ENCODE assay signal across 8 mouse cellular contexts in the genomic region with DNA sequence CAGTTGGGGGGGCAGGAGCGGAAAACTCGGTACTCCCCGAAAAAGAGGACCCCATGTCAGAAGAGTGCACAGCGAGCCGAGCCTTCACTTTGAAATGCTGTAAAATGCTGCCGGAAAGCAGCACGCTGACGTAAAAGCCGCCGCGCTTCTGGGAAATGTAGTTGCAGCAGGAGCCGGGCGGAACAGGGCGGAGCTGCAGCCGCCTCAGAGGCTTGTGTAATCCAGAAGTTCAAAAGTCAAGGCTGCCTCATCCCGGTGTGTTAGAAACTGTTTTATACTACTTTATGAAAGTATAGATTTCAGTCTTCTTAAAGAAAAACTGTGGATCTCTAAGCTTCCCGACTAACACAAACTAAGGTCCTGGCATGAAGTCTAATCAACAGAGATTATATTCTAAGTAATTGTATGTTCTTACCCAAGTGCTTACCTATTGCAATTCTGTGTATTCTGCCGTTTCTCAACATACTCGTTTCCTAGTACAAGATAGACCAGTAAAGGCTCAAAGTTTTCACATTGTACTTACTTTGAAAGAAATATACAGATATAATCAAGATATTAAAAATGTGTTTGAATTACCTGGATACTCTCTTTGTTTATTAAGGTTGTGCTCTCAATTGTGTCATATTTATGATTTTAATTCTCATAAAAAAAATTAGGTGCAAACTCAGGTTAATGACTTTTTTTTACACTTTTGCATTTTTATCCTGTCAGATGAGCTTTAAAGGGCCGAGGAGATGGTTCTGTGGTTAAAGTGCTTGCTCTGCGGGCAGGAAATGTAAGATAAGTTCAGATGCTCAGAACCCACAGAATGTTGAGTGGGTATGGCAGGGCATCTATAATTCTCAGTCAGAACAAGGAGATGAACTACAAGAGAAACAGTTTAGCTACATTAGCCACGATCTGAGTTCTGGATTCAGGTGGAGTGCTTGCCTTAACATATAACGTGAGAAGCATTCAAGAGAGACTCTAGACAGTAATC. TPM values are rescaled to one million over a fixed set of nuclear protein-coding genes. Genes with fewer than 3 reads are reported as not detected.
DNase-seq lines count a peak whose midpoint lies in the region; ATAC-seq and TF ChIP-seq lines count a peak whose summit lies in the region.

TSS of gene Dmac1 (minus strand) at position 109 of the 979 bp plus-strand sequence.

- no peaks in the 10 kb centered on the region for H3K9me3 ChIP-seq in heart, embryonic 12.5 days (replicated peaks)
- H3K9me3 ChIP-seq in kidney, postnatal 0 days (replicated peaks; ENCODE audit: low read length): no peaks in the 10 kb centered on the region
- H3K9me3 ChIP-seq in liver, embryonic 11.5 days (ENCODE audit: control insufficient read depth, low read length): no peaks in the 10 kb centered on the region
- H3K9me3 ChIP-seq in stomach, embryonic 14.5 days (ENCODE audit: control insufficient read depth, low read depth, low read length): no peaks in the 10 kb centered on the region

- WGBS in heart, embryonic 12.5 days: 16% methylated on average over 23 of the region's 23 CpGs
- WGBS in kidney, postnatal 0 days: 18% methylated on average over 23 of the region's 23 CpGs
- WGBS in liver, embryonic 11.5 days: 11% methylated on average over 23 of the region's 23 CpGs
- 15% methylated on average over 23 of the region's 23 CpGs for WGBS in stomach, embryonic 14.5 days

- peak within 1 kb of the TSS; percentile 96 for H3K9ac ChIP-seq in heart, embryonic 12.5 days
- H3K9ac ChIP-seq in kidney, postnatal 0 days (ENCODE audit: low read depth, low read length): peak within 1 kb of the TSS; percentile 88
- peak within 1 kb of the TSS; percentile 76 for H3K9ac ChIP-seq in liver, embryonic 11.5 days (ENCODE audit: low read depth, low read length)
- H3K9ac ChIP-seq in stomach, embryonic 14.5 days (replicated peaks; ENCODE audit: low read depth, low read length): peak within 1 kb of the TSS; percentile 71

- peak; percentile 94 for DNase-seq in CD4-positive helper T cell, adult 2 months (ENCODE audit: low read depth, low spot score)
- DNase-seq in brain, embryonic 18.5 days (ENCODE audit: low read depth, low spot score): peak; percentile 77
- DNase-seq in kidney, postnatal 0 days (ENCODE audit: low spot score): peak; percentile 94
- peak; percentile 89 for DNase-seq in liver, embryonic 11.5 days (ENCODE audit: low spot score)
- DNase-seq in naive thymus-derived CD4-positive, alpha-beta T cell, adult 2 months (ENCODE audit: low read depth): peak; percentile 94

- no peak within 1 kb of the TSS; the same call in 1 of the 2 replicates for H3K27ac ChIP-seq in heart, embryonic 12.5 days (ENCODE audit: poor library complexity, severe bottlenecking)
- H3K27ac ChIP-seq in kidney, postnatal 0 days: no peak within 1 kb of the TSS
- H3K27ac ChIP-seq in liver, embryonic 11.5 days (ENCODE audit: low read depth, low read length): 0 out of 2 replicates have a peak within 1 kb of the TSS, but pooled peaks have one; percentile 2
- no peak within 1 kb of the TSS for H3K27ac ChIP-seq in stomach, embryonic 14.5 days (ENCODE audit: low read length)

- no peaks in the 10 kb centered on the region; the same call in 1 of the 2 replicates for H3K4me1 ChIP-seq in heart, embryonic 12.5 days (replicated peaks)
- no peaks in the 10 kb centered on the region for H3K4me1 ChIP-seq in kidney, postnatal 0 days (replicated peaks; ENCODE audit: insufficient read depth, low read length)
- H3K4me1 ChIP-seq in liver, embryonic 11.5 days (replicated peaks; ENCODE audit: control insufficient read depth, insufficient read depth, low read length): no peaks in the 10 kb centered on the region
- H3K4me1 ChIP-seq in stomach, embryonic 14.5 days (ENCODE audit: control insufficient read depth, insufficient read depth, low read length): no peaks in the 10 kb centered on the region

- peak; percentile 93 for ATAC-seq in erythroid progenitor cell, adult 5-6 weeks (replicated peaks; ENCODE audit: low FRiP score, poor library complexity, severe bottlenecking)
- ATAC-seq in heart, embryonic 12.5 days (ENCODE audit: insufficient number of reproducible peaks, low FRiP score): peak; percentile 93
- peak; percentile 97 for ATAC-seq in kidney, postnatal 0 days (replicated peaks; ENCODE audit: low FRiP score, low read depth)
- peak; percentile 91 for ATAC-seq in liver, embryonic 11.5 days (replicated peaks; ENCODE audit: low FRiP score)
- ATAC-seq in stomach, embryonic 14.5 days (ENCODE audit: insufficient number of reproducible peaks, insufficient read depth, low FRiP score, low read depth): peak; percentile 96

- no peak for TF ChIP-seq CTCF in kidney, postnatal 0 days (IDR thresholded peaks at IDR 0.05; ENCODE audit: low read depth)

- peak within 1 kb of the TSS; percentile 99 for H3K4me3 ChIP-seq in heart, embryonic 12.5 days
- H3K4me3 ChIP-seq in kidney, postnatal 0 days (replicated peaks; ENCODE audit: low read depth, low read length): peak within 1 kb of the TSS; percentile 88
- H3K4me3 ChIP-seq in liver, embryonic 11.5 days (ENCODE audit: low read depth, low read length): peak within 1 kb of the TSS; percentile 74
- peak within 1 kb of the TSS; percentile 79 for H3K4me3 ChIP-seq in stomach, embryonic 14.5 days (ENCODE audit: low read depth, low read length)

- H3K4me2 ChIP-seq in heart, embryonic 12.5 days: peak within 1 kb of the TSS; percentile 83
- peak within 1 kb of the TSS; percentile 69 for H3K4me2 ChIP-seq in kidney, postnatal 0 days (ENCODE audit: low read length)
- peak within 1 kb of the TSS; percentile 78 for H3K4me2 ChIP-seq in liver, embryonic 11.5 days
- H3K4me2 ChIP-seq in stomach, embryonic 14.5 days (replicated peaks; ENCODE audit: low read depth, low read length): peak within 1 kb of the TSS; percentile 76

- peaks cover 15% of the 10 kb centered on the region for H3K36me3 ChIP-seq in heart, embryonic 12.5 days
- H3K36me3 ChIP-seq in kidney, postnatal 0 days (ENCODE audit: insufficient read depth, low read length): no peaks in the 10 kb centered on the region
- H3K36me3 ChIP-seq in liver, embryonic 11.5 days (ENCODE audit: control insufficient read depth, insufficient read depth, low read length): no peaks in the 10 kb centered on the region; the same call in 1 of the 2 replicates
- H3K36me3 ChIP-seq in stomach, embryonic 14.5 days (ENCODE audit: control insufficient read depth, insufficient read depth, low read length): peaks cover 3% of the 10 kb centered on the region; the same call in 1 of the 2 replicates

- H3K27me3 ChIP-seq in heart, embryonic 12.5 days (replicated peaks): no peaks in the 10 kb centered on the region
- no peaks in the 10 kb centered on the region for H3K27me3 ChIP-seq in kidney, postnatal 0 days (ENCODE audit: insufficient read depth, low read length)
- H3K27me3 ChIP-seq in liver, embryonic 11.5 days (replicated peaks; ENCODE audit: control insufficient read depth, insufficient read depth, low read length): no peaks in the 10 kb centered on the region
- H3K27me3 ChIP-seq in stomach, embryonic 14.5 days (ENCODE audit: control insufficient read depth, insufficient read depth, low read length): no peaks in the 10 kb centered on the region

RNA-seq across cellular contexts. Expression of gene Dmac1, which starts in this region (rescaled TPM):
- 31.9 and 32.1 TPM in 2 replicates for total RNA-seq in erythroid progenitor cell, adult 5-6 weeks (2015; ENCODE audit: low replicate concordance)
- 13.0 and 17.7 TPM in 2 replicates for total RNA-seq in erythroid progenitor cell, adult 5-6 weeks (2017; ENCODE audit: low replicate concordance)
- 94.7 and 98.2 TPM in 2 replicates for polyA plus RNA-seq in heart, embryonic 12.5 days (2016; fragmentation: Nextera tagmentation; extraction: Ambion mirVana)
- 129 and 131 TPM in 2 replicates for polyA plus RNA-seq in kidney, postnatal 0 days (2015; fragmentation: Nextera tagmentation; extraction: Ambion mirVana)
- 123 TPM in 2 replicates for polyA plus RNA-seq in liver, embryonic 11.5 days (2014; fragmentation: Nextera tagmentation; extraction: Ambion mirVana)
- polyA plus RNA-seq in stomach, embryonic 14.5 days (2014; fragmentation: Nextera tagmentation; extraction: Ambion mirVana): 122 and 137 TPM in 2 replicates
